Mouse (Mus musculus): ENCODE results near the gene Adcy2. TPM values are rescaled to one million over a fixed set of nuclear protein-coding genes. Genes with fewer than 3 reads are reported as not detected.

The Adcy2 gene
- total and polyA plus RNA-seq, 3 experiments, result not detected

DNA sequence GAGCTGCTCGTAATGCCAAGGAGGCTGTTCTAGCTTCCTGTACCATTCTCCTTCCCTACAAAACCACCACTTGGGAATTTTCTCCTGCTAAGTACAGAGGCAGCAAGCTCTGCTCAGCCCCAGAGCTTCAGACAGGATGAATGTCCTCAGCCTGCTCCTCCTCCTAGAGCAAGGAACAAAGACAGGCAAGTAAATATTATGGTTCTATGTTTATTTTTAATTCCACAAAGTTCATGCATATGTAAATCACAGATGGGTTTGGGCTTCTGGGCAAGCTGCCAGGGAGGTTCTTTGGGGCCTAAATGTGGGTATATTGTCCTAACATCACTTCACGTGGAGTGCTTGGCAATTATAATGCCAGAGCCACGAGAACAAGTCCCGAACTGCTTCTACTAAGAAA is 139.3 kb downstream of the Adcy2 start:
- no peak overlapping the region for H3K27ac ChIP-seq (ENCODE audit: insufficient read depth, low read depth)
- H3K36me3 ChIP-seq (replicated peaks in 1 of 2; ENCODE audit: control insufficient read depth in 1 of 2, insufficient read depth in 1 of 2, low read length in 1 of 2), result no peaks in the 10 kb centered on the region
- H3K4me1 ChIP-seq (ENCODE audit: control insufficient read depth in 1 of 2, insufficient read depth in 2 of 2), result no peaks in the 10 kb centered on the region
- no peak for DNase-seq (ENCODE audit: extremely low read depth)
- H3K4me2 ChIP-seq (ENCODE audit: insufficient read depth, low read depth, poor library complexity, severe bottlenecking), result no peak overlapping the region
- no peak for TF ChIP-seq NELFE (IDR thresholded peaks at IDR 0.05; ENCODE audit: low read depth, low read length)
- no peak for TF ChIP-seq ETS1 (conservative IDR thresholded peaks at IDR 0.05; ENCODE audit: low read depth, low read length)
- TF ChIP-seq IRF4 (IDR thresholded peaks at IDR 0.05; ENCODE audit: low read depth, low read length), result no peak
- no peak for TF ChIP-seq EP300 (IDR thresholded peaks at IDR 0.05; ENCODE audit: low read length)
- TF ChIP-seq TCF12 (IDR thresholded peaks at IDR 0.05; ENCODE audit: low read depth, low read length), result no peak
- TF ChIP-seq POLR2AphosphoS2 (IDR thresholded peaks at IDR 0.05; ENCODE audit: low read depth, low read length), result no peak
- no peak for TF ChIP-seq CTCF (conservative IDR thresholded peaks at IDR 0.05 in 1 of 2, IDR thresholded peaks at IDR 0.05 in 1 of 2; ENCODE audit: low read depth in 2 of 2, low read length in 2 of 2)
- TF ChIP-seq ZC3H11A (IDR thresholded peaks at IDR 0.05; ENCODE audit: low read depth, low read length), result no peak
- TF ChIP-seq MXI1 (IDR thresholded peaks at IDR 0.05; ENCODE audit: low read depth, low read length), result no peak
- TF ChIP-seq TBP (conservative IDR thresholded peaks at IDR 0.05; ENCODE audit: low read depth, low read length), result no peak
- no peak for TF ChIP-seq CHD1 (IDR thresholded peaks at IDR 0.05; ENCODE audit: low read depth, low read length)
- no peak for TF ChIP-seq SMC3 (IDR thresholded peaks at IDR 0.05; ENCODE audit: low read depth, low read length)
- peaks cover 62% of the 10 kb centered on the region for H3K9me3 ChIP-seq (replicated peaks; ENCODE audit: low read length)
- no peaks in the 10 kb centered on the region for H3K79me2 ChIP-seq (replicated peaks; ENCODE audit: control insufficient read depth, extremely low read depth, insufficient read depth, poor library complexity, severe bottlenecking)
- H3K27me3 ChIP-seq (replicated peaks), result no peaks in the 10 kb centered on the region
- no peak overlapping the region for H3K9ac ChIP-seq (ENCODE audit: insufficient read depth, low read depth)
- no peak overlapping the region for H3K4me3 ChIP-seq (replicated peaks in 1 of 3; ENCODE audit: low read depth in 2 of 3, low read length in 2 of 3, poor library complexity in 1 of 3)
- dilution Hi-C loops (cut with MboI; ENCODE audit: extremely low pct_ligation_motif_present, extremely low pct_unique_long_range_greater_than_20kb, low sequenced_read_pairs) (no loop called here), in situ Hi-C loops (cut with MboI; ENCODE audit: low pct_ligation_motif_present, low pct_unique_long_range_greater_than_20kb, low sequenced_read_pairs) (no loop called here)

DNA sequence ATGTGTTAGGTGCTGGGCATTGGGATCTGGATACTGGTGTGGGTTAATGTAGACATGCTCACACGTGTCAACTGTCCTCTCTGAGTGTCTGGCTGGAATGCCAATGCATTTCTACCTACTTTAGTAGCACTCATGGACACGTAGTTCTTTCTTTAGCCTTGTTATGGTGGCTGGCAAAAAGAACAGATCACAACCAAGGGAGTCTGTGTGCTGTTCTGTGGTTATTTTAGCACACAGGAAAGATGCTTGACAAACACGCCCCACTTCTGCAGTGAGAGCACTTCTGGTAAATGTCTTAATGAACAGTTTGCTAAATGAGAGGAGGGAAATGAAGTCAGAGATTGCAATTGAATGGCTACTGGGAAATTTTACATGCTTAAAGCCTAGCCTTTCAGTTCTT is 151.1 kb downstream of the Adcy2 start:
- Histone ChIP-seq H3K27me3 (replicated peaks) (no peaks in the 10 kb centered on the region), H3K4me1 (ENCODE audit: control insufficient read depth in 1 of 2, insufficient read depth in 2 of 2) (no peaks in the 10 kb centered on the region), H3K9me3 (replicated peaks; ENCODE audit: low read length) (peaks cover 65% of the 10 kb centered on the region), H3K27ac (ENCODE audit: insufficient read depth, low read depth) (no peak overlapping the region), H3K4me2 (ENCODE audit: insufficient read depth, low read depth, poor library complexity, severe bottlenecking) (no peak overlapping the region), H3K4me3 (replicated peaks in 1 of 3; ENCODE audit: low read depth in 2 of 3, low read length in 2 of 3, poor library complexity in 1 of 3) (no peak overlapping the region), H3K36me3 (replicated peaks in 1 of 2; ENCODE audit: control insufficient read depth in 1 of 2, insufficient read depth in 1 of 2, low read length in 1 of 2) (no peaks in the 10 kb centered on the region), H3K9ac (ENCODE audit: insufficient read depth, low read depth) (no peak overlapping the region), H3K79me2 (replicated peaks; ENCODE audit: control insufficient read depth, extremely low read depth, insufficient read depth, poor library complexity, severe bottlenecking) (no peaks in the 10 kb centered on the region)
- TF ChIP-seq MXI1 (IDR thresholded peaks at IDR 0.05; ENCODE audit: low read depth, low read length), result no peak
- TF ChIP-seq EP300 (IDR thresholded peaks at IDR 0.05; ENCODE audit: low read length), result no peak
- no peak for TF ChIP-seq ZMIZ1 (IDR thresholded peaks at IDR 0.05; ENCODE audit: low read depth, low read length)
- no peak for TF ChIP-seq POLR2A (IDR thresholded peaks at IDR 0.05; ENCODE audit: low read depth, low read length)
- TF ChIP-seq GABPA (IDR thresholded peaks at IDR 0.05; ENCODE audit: insufficient replicate concordance, low read depth, low read length), result no peak
- no peak for TF ChIP-seq MYC (IDR thresholded peaks at IDR 0.05; ENCODE audit: low read depth, low read length)
- no peak for TF ChIP-seq ZNF384 (IDR thresholded peaks at IDR 0.05; ENCODE audit: low read depth, low read length)
- no peak for TF ChIP-seq MEF2A (IDR thresholded peaks at IDR 0.05; ENCODE audit: borderline replicate concordance, low read depth, low read length)
- TF ChIP-seq CTCF (conservative IDR thresholded peaks at IDR 0.05 in 1 of 2, IDR thresholded peaks at IDR 0.05 in 1 of 2; ENCODE audit: low read depth in 2 of 2, low read length in 2 of 2), result no peak
- no peak for TF ChIP-seq ZC3H11A (IDR thresholded peaks at IDR 0.05; ENCODE audit: low read depth, low read length)
- no peak for TF ChIP-seq ZKSCAN1 (IDR thresholded peaks at IDR 0.05; ENCODE audit: borderline replicate concordance, low read depth, low read length)
- no peak for TF ChIP-seq HCFC1 (IDR thresholded peaks at IDR 0.05; ENCODE audit: low read depth, low read length)
- TF ChIP-seq MAX (IDR thresholded peaks at IDR 0.05; ENCODE audit: low read length), result no peak
- no peak for TF ChIP-seq MAFK (IDR thresholded peaks at IDR 0.05; ENCODE audit: insufficient replicate concordance, low read length)
- no peak for TF ChIP-seq CHD2 (IDR thresholded peaks at IDR 0.05; ENCODE audit: low read length)
- no peak for TF ChIP-seq JUN (IDR thresholded peaks at IDR 0.05; ENCODE audit: insufficient read depth, low read depth, low read length)
- TF ChIP-seq SMC3 (IDR thresholded peaks at IDR 0.05; ENCODE audit: low read depth, low read length), result no peak
- no peak for TF ChIP-seq ETS1 (conservative IDR thresholded peaks at IDR 0.05; ENCODE audit: low read depth, low read length)
- no peak for TF ChIP-seq TBP (conservative IDR thresholded peaks at IDR 0.05; ENCODE audit: low read depth, low read length)
- no peak for DNase-seq (ENCODE audit: extremely low read depth)
- dilution Hi-C loops (cut with MboI; ENCODE audit: extremely low pct_ligation_motif_present, extremely low pct_unique_long_range_greater_than_20kb, low sequenced_read_pairs), result no loop called here
- in situ Hi-C loops (cut with MboI; ENCODE audit: low pct_ligation_motif_present, low pct_unique_long_range_greater_than_20kb, low sequenced_read_pairs), result no loop called here
